Mouse (Mus musculus) midbrain, embryonic 14.5 days (tissue): ENCODE results near the gene Wasf1. TPM values are rescaled to one million over a fixed set of nuclear protein-coding genes. Genes with fewer than 3 reads are reported as not detected.

ENCODE experiments used
- ATAC-seq: fragments of 200-750 bp; cut with Nextera tagmentation; 2 replicates; pipeline ENCODE4 v1.8.0; 2017; ENCODE audit warnings: moderate number of reproducible peaks, moderate library complexity; ENCODE audit not compliant: low FRiP score, low TSS enrichment
- DNase-seq: peaks from one replicate; pipeline ENCODE4 v3.0.0-alpha.2; 2015
- H3K27ac ChIP-seq: fragments of 300-500 bp; sonication (generic); replicated peaks from 2 replicates; pipeline ENCODE4 v1.5.1; 2014; ENCODE audit warnings: mild to moderate bottlenecking, low read depth, low read length, moderate library complexity
- H3K27me3 ChIP-seq: fragments of 300-500 bp; sonication (generic); 2 replicates; pipeline ENCODE4 v1.6.1; 2014; ENCODE audit warnings: low read length, control low read depth, mixed read lengths; ENCODE audit not compliant: control insufficient read depth, insufficient read depth
- H3K36me3 ChIP-seq: fragments of 300-500 bp; sonication (generic); 2 replicates; pipeline ENCODE4 v1.6.1; 2014; ENCODE audit warnings: low read length, control low read depth; ENCODE audit not compliant: control insufficient read depth, insufficient read depth
- H3K4me1 ChIP-seq: fragments of 300-500 bp; sonication (generic); 2 replicates; pipeline ENCODE4 v1.6.1; 2014; ENCODE audit warnings: mild to moderate bottlenecking, antibody characterized with exemption, low read length, control low read depth; ENCODE audit not compliant: control insufficient read depth, insufficient read depth
- H3K4me2 ChIP-seq: fragments of 300-500 bp; sonication (generic); 2 replicates; pipeline ENCODE4 v1.6.1; 2014; ENCODE audit warnings: mild to moderate bottlenecking, low read length, moderate library complexity
- H3K4me3 ChIP-seq: fragments of 300-500 bp; sonication (generic); replicated peaks from 2 replicates; pipeline ENCODE4 v1.5.1; 2014; ENCODE audit warnings: low read depth, low read length
- H3K9ac ChIP-seq: fragments of 300-500 bp; sonication (generic); replicated peaks from 2 replicates; pipeline ENCODE4 v1.6.1; 2014; ENCODE audit warnings: mild to moderate bottlenecking, low read length, moderate library complexity
- H3K9me3 ChIP-seq: fragments of 300-500 bp; sonication (generic); 2 replicates; pipeline ENCODE4 v1.6.1; 2016; ENCODE audit warnings: low read length, control low read depth, mixed read lengths; ENCODE audit not compliant: control insufficient read depth
- WGBS: fragments of 180-500 bp; shearing (Covaris S2); extraction: QIAGEN DNeasy Blood & Tissue Kit; methylation state at CpG from one replicate; pipeline ENCODE4 v1.1.7; 2014; 5-methylcytosine and 5-hydroxymethylcytosine counted together
- polyA plus RNA-seq: library from polyadenylated mRNA; unstranded; fragments of >200 nt; fragmentation: Nextera tagmentation; extraction: Ambion mirVana; gene quantifications from 2 replicates; pipeline ENCODE4 v1.2.1, GENCODE M21; 2014

The Wasf1 gene
- polyA plus RNA-seq, 1 experiment from 2014 or later: 116 TPM

GRCm38 (mm10) chr10:40970601-40971245, 87.4 kb downstream of the Wasf1 start:
- H3K27ac ChIP-seq: 0 out of 2 replicates have a peak overlapping the region, but pooled peaks have one; percentile 4
- DNase-seq: peak; percentile 69
- no peaks in the 10 kb centered on the region for H3K9me3 ChIP-seq
- H3K27me3 ChIP-seq: no peaks in the 10 kb centered on the region
- H3K4me1 ChIP-seq: peaks cover 12% of the 10 kb centered on the region
- no peak overlapping the region for H3K4me2 ChIP-seq
- H3K4me3 ChIP-seq: no peak overlapping the region
- no peaks in the 10 kb centered on the region for H3K36me3 ChIP-seq
- 47% methylated on average over 12 of the region's 12 CpGs for WGBS
- ATAC-seq: peak; percentile 34; the same call in 1 of the 2 replicates
- H3K9ac ChIP-seq: no peak overlapping the region

- no peak overlapping the region for H3K9ac ChIP-seq
- H3K36me3 ChIP-seq: no peaks in the 10 kb centered on the region
- H3K27me3 ChIP-seq: no peaks in the 10 kb centered on the region
- no peak overlapping the region for H3K27ac ChIP-seq
- H3K4me1 ChIP-seq: peaks cover 12% of the 10 kb centered on the region
- no peak for DNase-seq
- WGBS: 57% methylated on average over 5 of the region's 5 CpGs
- H3K9me3 ChIP-seq: no peaks in the 10 kb centered on the region
- H3K4me2 ChIP-seq: no peak overlapping the region
- peak; percentile 31; the same call in 1 of the 2 replicates for ATAC-seq
- H3K4me3 ChIP-seq: no peak overlapping the region
Observed at GRCm38 (mm10) chr10:40971256-40971655, 88.0 kb downstream of the Wasf1 start.

- Histone ChIP-seq H3K4me2 (no peak overlapping the region), H3K27ac (no peak overlapping the region), H3K4me1 (no peaks in the 10 kb centered on the region), H3K36me3 (no peaks in the 10 kb centered on the region), H3K27me3 (no peaks in the 10 kb centered on the region), H3K9ac (no peak overlapping the region), H3K9me3 (no peaks in the 10 kb centered on the region), H3K4me3 (no peak overlapping the region)
- ATAC-seq: no peak
- no peak for DNase-seq
Observed at GRCm38 (mm10) chr10:40983761-40984160, 100.5 kb downstream of the Wasf1 start.

GRCm38 (mm10) chr10:40984600-40984999, 101.3 kb downstream of the Wasf1 start:
- WGBS: 81% methylated on average over 3 of the region's 3 CpGs
- ATAC-seq: no peak

GRCm38 (mm10) chr10:40985350-40985749, 102.1 kb downstream of the Wasf1 start:
- no peaks in the 10 kb centered on the region for H3K27me3 ChIP-seq
- no peak overlapping the region for H3K27ac ChIP-seq
- no peak overlapping the region for H3K9ac ChIP-seq
- H3K36me3 ChIP-seq: no peaks in the 10 kb centered on the region
- no peak overlapping the region; the same call in 1 of the 2 replicates for H3K4me2 ChIP-seq
- DNase-seq (peak; percentile 64), ATAC-seq (peak; percentile 67)
- WGBS: 24% methylated on average over 9 of the region's 13 CpGs
- H3K9me3 ChIP-seq: no peaks in the 10 kb centered on the region
- H3K4me1 ChIP-seq: no peaks in the 10 kb centered on the region
- H3K4me3 ChIP-seq: no peak overlapping the region

More at GRCm38 (mm10) chr10:40984600-40984999, 101.3 kb downstream of the Wasf1 start:
- no peak overlapping the region for H3K27ac ChIP-seq
- H3K9ac ChIP-seq: no peak overlapping the region
- no peaks in the 10 kb centered on the region for H3K4me1 ChIP-seq
- no peaks in the 10 kb centered on the region for H3K9me3 ChIP-seq
- H3K36me3 ChIP-seq: no peaks in the 10 kb centered on the region
- no peak for DNase-seq
- no peak overlapping the region for H3K4me2 ChIP-seq
- H3K27me3 ChIP-seq: no peaks in the 10 kb centered on the region
- H3K4me3 ChIP-seq: no peak overlapping the region

Other genes starting within 250 kb of the Wasf1 start
- gene Mettl24, start 200.2 kb upstream of the Wasf1 start, polyA plus RNA-seq: 0.41 and 0.57 TPM in 2 replicates
- 22.4 and 26.8 TPM in 2 replicates for gene Cdc40, start 164 bp upstream of the Wasf1 start, polyA plus RNA-seq
- 3.5 and 4.3 TPM in 2 replicates for gene Gpr6, start 188.8 kb downstream of the Wasf1 start, polyA plus RNA-seq